Mouse (Mus musculus) kidney, embryonic 14.5 days (tissue): Measurements from ENCODE around the gene Elmod3. TPM values are rescaled to one million over a fixed set of nuclear protein-coding genes. Genes with fewer than 3 reads are reported as not detected.
A peak's percentile ranks its signal among the peaks of the same experiment; 100 is the strongest.

Source experiments
- ATAC-seq: fragments of 200-750 bp; cut with Nextera tagmentation; 2 replicates; pipeline ENCODE4 v1.8.0; 2017; ENCODE audit warnings: moderate number of reproducible peaks, mild to moderate bottlenecking, moderate TSS enrichment, moderate library complexity; ENCODE audit not compliant: low FRiP score, low TSS enrichment
- H3K27ac ChIP-seq: fragments of 300-500 bp; sonication (generic); 2 replicates; pipeline ENCODE4 v1.5.1; 2014; ENCODE audit warnings: low read depth, mild to moderate bottlenecking, low read length, moderate library complexity, mixed read lengths
- H3K27me3 ChIP-seq: fragments of 300-500 bp; sonication (generic); 2 replicates; pipeline ENCODE4 v1.6.1; 2014; ENCODE audit warnings: mild to moderate bottlenecking, low read length; ENCODE audit not compliant: control insufficient read depth, insufficient read depth
- H3K36me3 ChIP-seq: fragments of 300-500 bp; sonication (generic); 2 replicates; pipeline ENCODE4 v1.6.1; 2014; ENCODE audit warnings: low read length, mixed read lengths; ENCODE audit not compliant: control insufficient read depth, insufficient read depth
- H3K4me1 ChIP-seq: fragments of 300-500 bp; sonication (generic); 2 replicates; pipeline ENCODE4 v1.6.1; 2014; ENCODE audit warnings: low read length, mixed read lengths; ENCODE audit not compliant: control insufficient read depth, insufficient read depth
- H3K4me2 ChIP-seq: fragments of 300-500 bp; sonication (generic); replicated peaks from 2 replicates; pipeline ENCODE4 v1.6.1; 2014; ENCODE audit warnings: low read depth, mild to moderate bottlenecking, low read length
- H3K4me3 ChIP-seq: fragments of 300-500 bp; sonication (generic); 2 replicates; pipeline ENCODE4 v1.5.1; 2014; ENCODE audit warnings: mild to moderate bottlenecking, low read length
- H3K9ac ChIP-seq: fragments of 300-500 bp; sonication (generic); 2 replicates; pipeline ENCODE4 v1.6.1; 2014; ENCODE audit warnings: low read depth, mild to moderate bottlenecking, low read length, moderate library complexity
- H3K9me3 ChIP-seq: fragments of 300-500 bp; sonication (generic); 2 replicates; pipeline ENCODE4 v1.6.1; 2016; ENCODE audit warnings: low read length; ENCODE audit not compliant: control insufficient read depth
- WGBS: fragments of 180-500 bp; shearing (Covaris S2); extraction: QIAGEN DNeasy Blood & Tissue Kit; methylation state at CpG from one replicate; pipeline ENCODE4 v1.1.7; 2014; 5-methylcytosine and 5-hydroxymethylcytosine counted together
- polyA plus RNA-seq: library from polyadenylated mRNA; unstranded; fragments of >200 nt; fragmentation: Nextera tagmentation; extraction: Ambion mirVana; gene quantifications from 2 replicates; pipeline ENCODE4 v1.2.1, GENCODE M21; 2014

Gene Elmod3
- polyA plus RNA-seq, 1 experiment from 2014 or later, result 15.0 TPM

DNA sequence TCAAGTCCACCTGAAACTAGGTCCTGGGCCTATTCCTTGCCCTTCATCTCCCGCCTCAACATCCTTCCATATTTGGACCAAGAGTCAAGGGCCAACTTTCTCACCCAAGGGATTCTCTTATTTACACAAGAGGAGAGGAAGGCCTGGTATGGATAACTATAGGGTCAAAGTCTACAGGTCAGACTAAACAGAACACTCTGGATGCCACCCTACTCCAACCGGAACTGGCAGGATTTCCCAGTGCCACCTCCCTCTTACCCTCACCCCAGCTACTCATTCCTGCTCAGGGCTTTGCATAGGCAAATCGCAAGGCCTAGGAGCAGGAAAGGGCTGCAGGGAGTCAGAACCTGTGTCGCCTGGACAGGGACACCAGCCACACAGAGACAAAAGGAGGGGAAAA, 75.0 kb downstream of the Elmod3 start:
- H3K9me3 ChIP-seq, result no peaks in the 10 kb centered on the region
- H3K27me3 ChIP-seq, result no peaks in the 10 kb centered on the region
- H3K4me1 ChIP-seq, result peaks cover 13% of the 10 kb centered on the region; the same call in 1 of the 2 replicates
- 81% methylated on average over 4 of the region's 4 CpGs for WGBS
- no peak overlapping the region for H3K4me3 ChIP-seq
- H3K27ac ChIP-seq, result no peak overlapping the region
- H3K36me3 ChIP-seq, result no peaks in the 10 kb centered on the region
- no peak overlapping the region for H3K4me2 ChIP-seq
- ATAC-seq, result no peak
- no peak overlapping the region for H3K9ac ChIP-seq

GRCm38 (mm10) chr6:72522288-72522687, 75.9 kb downstream of the Elmod3 start:
- ATAC-seq, result no peak
- no peak overlapping the region for H3K4me2 ChIP-seq
- no peak overlapping the region for H3K9ac ChIP-seq
- peaks cover 13% of the 10 kb centered on the region; the same call in 1 of the 2 replicates for H3K4me1 ChIP-seq
- no peak overlapping the region for H3K4me3 ChIP-seq
- H3K36me3 ChIP-seq, result no peaks in the 10 kb centered on the region
- H3K27me3 ChIP-seq, result no peaks in the 10 kb centered on the region
- WGBS, result 66% methylated on average over 5 of the region's 5 CpGs
- H3K27ac ChIP-seq, result no peak overlapping the region
- H3K9me3 ChIP-seq, result no peaks in the 10 kb centered on the region

DNA sequence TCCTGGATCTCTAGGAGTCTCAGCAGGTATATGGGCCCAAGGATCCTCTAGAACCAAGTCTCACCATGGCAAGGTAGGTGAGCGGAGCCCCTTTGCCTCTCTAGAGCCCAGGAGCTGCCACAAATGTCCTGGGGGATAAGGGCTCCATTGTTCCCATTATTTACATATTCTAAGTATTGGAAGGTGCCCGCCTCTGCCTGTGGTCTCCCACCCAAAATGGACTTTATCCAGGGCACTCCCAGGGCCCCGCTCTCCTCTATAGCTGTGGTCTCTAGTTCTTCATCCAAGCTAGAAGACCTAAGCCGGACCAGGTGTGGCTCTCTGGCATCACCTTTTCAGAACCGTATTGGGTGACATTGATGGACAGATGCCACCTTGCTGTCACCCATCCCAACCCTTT, 76.6 kb downstream of the Elmod3 start, which contains the start of gene Sh2d6:
Gene Sh2d6 (minus strand): TSS at position 101 of the 400 bp plus-strand sequence.
- no peak within 1 kb of the TSS for H3K27ac ChIP-seq
- no peak for ATAC-seq

GRCm38 (mm10) chr6:72520904-72521303, 77.3 kb downstream of the Elmod3 start:
- H3K27ac ChIP-seq, result no peak overlapping the region
- no peak overlapping the region for H3K4me3 ChIP-seq
- WGBS, result 94% methylated on average over 5 of the region's 5 CpGs
- no peak overlapping the region for H3K9ac ChIP-seq
- H3K4me1 ChIP-seq, result peaks cover 13% of the 10 kb centered on the region; the same call in 1 of the 2 replicates
- no peaks in the 10 kb centered on the region for H3K9me3 ChIP-seq
- no peak for ATAC-seq
- H3K4me2 ChIP-seq, result no peak overlapping the region
- no peaks in the 10 kb centered on the region for H3K36me3 ChIP-seq
- H3K27me3 ChIP-seq, result no peaks in the 10 kb centered on the region

More for the DNA sequence above, 76.6 kb downstream of the Elmod3 start, which contains the start of gene Sh2d6:
- no peaks in the 10 kb centered on the region for H3K9me3 ChIP-seq
- H3K27me3 ChIP-seq, result no peaks in the 10 kb centered on the region
- H3K4me1 ChIP-seq, result peaks cover 13% of the 10 kb centered on the region; the same call in 1 of the 2 replicates
- WGBS, result 96% methylated on average over 5 of the region's 5 CpGs
- no peaks in the 10 kb centered on the region for H3K36me3 ChIP-seq
- H3K9ac ChIP-seq, result no peak within 1 kb of the TSS
- H3K4me3 ChIP-seq, result no peak within 1 kb of the TSS
- no peak within 1 kb of the TSS for H3K4me2 ChIP-seq

- peak overlapping the region; percentile 18; the same call in 1 of the 2 replicates for H3K4me2 ChIP-seq
- 19% methylated on average over 10 of the region's 10 CpGs for WGBS
- no peaks in the 10 kb centered on the region for H3K36me3 ChIP-seq
- H3K4me3 ChIP-seq, result no peak overlapping the region
- H3K27ac ChIP-seq, result 0 out of 2 replicates have a peak overlapping the region, but pooled peaks have one; percentile 24
- H3K4me1 ChIP-seq, result peaks cover 13% of the 10 kb centered on the region; the same call in 1 of the 2 replicates
- H3K27me3 ChIP-seq, result no peaks in the 10 kb centered on the region
- peak; percentile 70 for ATAC-seq
- no peak overlapping the region for H3K9ac ChIP-seq
- H3K9me3 ChIP-seq, result no peaks in the 10 kb centered on the region
Observed at GRCm38 (mm10) chr6:72519892-72520663, 78.1 kb downstream of the Elmod3 start.

DNA sequence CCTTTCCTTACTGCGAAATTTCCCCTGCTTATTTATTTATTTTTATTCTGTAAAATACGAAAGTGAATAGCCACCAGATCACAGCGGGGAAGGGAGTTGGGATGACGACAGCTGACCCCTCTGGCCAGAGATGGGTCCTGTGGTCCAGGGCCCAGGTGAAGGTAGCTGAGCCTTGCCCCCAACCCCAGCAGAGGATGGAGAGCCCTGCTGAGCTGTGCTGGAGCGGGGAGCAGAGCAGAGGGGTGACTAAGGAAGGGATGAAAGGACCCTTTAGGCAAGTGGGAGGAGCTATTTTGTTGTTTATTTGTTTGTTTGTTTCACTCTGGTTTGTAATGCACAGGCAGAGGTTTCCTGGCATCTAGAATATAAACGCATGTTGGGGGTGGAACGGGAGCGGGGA, 78.9 kb downstream of the Elmod3 start:
- no peaks in the 10 kb centered on the region for H3K9me3 ChIP-seq
- WGBS, result 28% methylated on average over 8 of the region's 8 CpGs
- no peaks in the 10 kb centered on the region for H3K36me3 ChIP-seq
- H3K9ac ChIP-seq, result no peak overlapping the region
- H3K4me3 ChIP-seq, result no peak overlapping the region
- H3K27ac ChIP-seq, result no peak overlapping the region
- no peak for ATAC-seq
- no peaks in the 10 kb centered on the region for H3K27me3 ChIP-seq
- H3K4me2 ChIP-seq, result peak overlapping the region; percentile 18; the same call in 1 of the 2 replicates
- H3K4me1 ChIP-seq, result peaks cover 13% of the 10 kb centered on the region; the same call in 1 of the 2 replicates

GRCm38 (mm10) chr6:72518842-72519241, 79.4 kb downstream of the Elmod3 start:
- Histone ChIP-seq H3K9me3 (no peaks in the 10 kb centered on the region), H3K4me2 (no peak overlapping the region), H3K4me3 (no peak overlapping the region), H3K9ac (no peak overlapping the region), H3K27me3 (no peaks in the 10 kb centered on the region), H3K27ac (no peak overlapping the region), H3K4me1 (peaks cover 13% of the 10 kb centered on the region; the same call in 1 of the 2 replicates), H3K36me3 (no peaks in the 10 kb centered on the region)
- ATAC-seq, result no peak
- 57% methylated on average over 1 of the region's 1 CpGs for WGBS
